Mouse (Mus musculus): ENCODE data around the gene Lgals9. TPM values are rescaled to one million over a fixed set of nuclear protein-coding genes. Genes with fewer than 3 reads are reported as not detected.

Gene Lgals9
- polyA plus RNA-seq, 1 experiment from 2014 or later: 3.9 TPM

GRCm38 (mm10) chr11:78924111-78924510 is 60.6 kb downstream of the Lgals9 start:
- Histone ChIP-seq H3K4me2 (no peak overlapping the region), H3K36me3 (ENCODE audit: poor library complexity, severe bottlenecking) (no peaks in the 10 kb centered on the region), H3K4me3 (no peak overlapping the region), H3K27me3 (peaks cover 51% of the 10 kb centered on the region), H3K9me3 (replicated peaks) (no peaks in the 10 kb centered on the region), H3K4me1 (peaks cover 11% of the 10 kb centered on the region), H3K27ac (no peak overlapping the region), H3K9ac (no peak overlapping the region)
- ATAC-seq: no peak
- 14% methylated on average over 9 of the region's 9 CpGs for WGBS

GRCm38 (mm10) chr11:78922678-78923407 is 61.9 kb downstream of the Lgals9 start:
- H3K9ac ChIP-seq: no peak overlapping the region
- no peak overlapping the region for H3K27ac ChIP-seq
- peaks cover 9% of the 10 kb centered on the region for H3K4me1 ChIP-seq
- no peak for ATAC-seq
- no peak overlapping the region for H3K4me2 ChIP-seq
- H3K4me3 ChIP-seq: no peak overlapping the region
- WGBS: 43% methylated on average over 8 of the region's 8 CpGs
- no peaks in the 10 kb centered on the region for H3K9me3 ChIP-seq (replicated peaks)
- H3K36me3 ChIP-seq (ENCODE audit: poor library complexity, severe bottlenecking): no peaks in the 10 kb centered on the region
- H3K27me3 ChIP-seq: peaks cover 51% of the 10 kb centered on the region

- no peak for ATAC-seq
- Histone ChIP-seq H3K36me3 (ENCODE audit: poor library complexity, severe bottlenecking) (no peaks in the 10 kb centered on the region), H3K27ac (no peak within 1 kb of the TSS), H3K9me3 (replicated peaks) (no peaks in the 10 kb centered on the region), H3K4me3 (no peak within 1 kb of the TSS), H3K9ac (no peak within 1 kb of the TSS), H3K4me2 (no peak within 1 kb of the TSS), H3K27me3 (peaks cover 33% of the 10 kb centered on the region), H3K4me1 (peaks cover 9% of the 10 kb centered on the region)
- 55% methylated on average over 6 of the region's 6 CpGs for WGBS
Observed at GRCm38 (mm10) chr11:78920411-78920939, 64.3 kb downstream of the Lgals9 start, which contains the start of gene Nos2. TSS of gene Nos2 (plus strand) at chr11:78920787.

- Histone ChIP-seq H3K27ac (no peak overlapping the region), H3K4me3 (no peak overlapping the region), H3K4me2 (no peak overlapping the region), H3K27me3 (peaks cover 26% of the 10 kb centered on the region), H3K9me3 (replicated peaks) (no peaks in the 10 kb centered on the region), H3K9ac (no peak overlapping the region), H3K36me3 (ENCODE audit: poor library complexity, severe bottlenecking) (no peaks in the 10 kb centered on the region), H3K4me1 (peaks cover 3% of the 10 kb centered on the region; the same call in 1 of the 2 replicates)
- ATAC-seq: no peak
- WGBS: 70% methylated on average over 4 of the region's 4 CpGs
Observed at GRCm38 (mm10) chr11:78919745-78920144, 65.0 kb downstream of the Lgals9 start.

- no peaks in the 10 kb centered on the region for H3K27me3 ChIP-seq
- H3K4me1 ChIP-seq: no peaks in the 10 kb centered on the region
- H3K9me3 ChIP-seq (replicated peaks): no peaks in the 10 kb centered on the region
- H3K36me3 ChIP-seq (ENCODE audit: poor library complexity, severe bottlenecking): no peaks in the 10 kb centered on the region
- H3K4me3 ChIP-seq: no peak overlapping the region
- H3K27ac ChIP-seq: no peak overlapping the region
- no peak for ATAC-seq
- no peak overlapping the region for H3K4me2 ChIP-seq
- no peak overlapping the region for H3K9ac ChIP-seq
- WGBS: 77% methylated on average over 1 of the region's 1 CpGs
Observed at GRCm38 (mm10) chr11:78916410-78916809, 68.3 kb downstream of the Lgals9 start.

- no peaks in the 10 kb centered on the region for H3K9me3 ChIP-seq (replicated peaks)
- H3K4me1 ChIP-seq: no peaks in the 10 kb centered on the region
- 89% methylated on average over 6 of the region's 6 CpGs for WGBS
- no peak overlapping the region for H3K4me3 ChIP-seq
- H3K9ac ChIP-seq: no peak overlapping the region
- no peak overlapping the region for H3K27ac ChIP-seq
- no peaks in the 10 kb centered on the region for H3K27me3 ChIP-seq
- H3K4me2 ChIP-seq: no peak overlapping the region
- H3K36me3 ChIP-seq (ENCODE audit: poor library complexity, severe bottlenecking): no peaks in the 10 kb centered on the region
- no peak for ATAC-seq
Observed at GRCm38 (mm10) chr11:78915473-78915872, 69.3 kb downstream of the Lgals9 start.

Other genes starting within 250 kb of the Lgals9 start
- 39.5 and 39.8 TPM in 2 replicates for gene Ccnq, start 233.2 kb downstream of the Lgals9 start, polyA plus RNA-seq (2015; fragmentation: Nextera tagmentation; extraction: Ambion mirVana)
- gene Lyrm9, start 158.4 kb downstream of the Lgals9 start, polyA plus RNA-seq (2015; fragmentation: Nextera tagmentation; extraction: Ambion mirVana): 24.2 and 25.2 TPM in 2 replicates
- gene Nos2, start 64.2 kb downstream of the Lgals9 start, polyA plus RNA-seq (2015; fragmentation: Nextera tagmentation; extraction: Ambion mirVana): 0.57 and 0.65 TPM in 2 replicates
- 4.0 and 4.1 TPM in 2 replicates for gene Ksr1, start 161.5 kb upstream of the Lgals9 start, polyA plus RNA-seq (2015; fragmentation: Nextera tagmentation; extraction: Ambion mirVana)

Measured in forebrain, embryonic 13.5 days (tissue).